Mouse (Mus musculus) urinary bladder, postnatal 10 days (tissue): ENCODE measurements around the gene Olfr450.

ENCODE experiments used
- DNase-seq: peaks from one replicate; pipeline ENCODE4 v3.0.0; 2022; ENCODE audit warnings: low spot score

Olfr450 gene

GRCm38 (mm10) chr6:42811639-42812038 is at the start of gene Olfr450:
Olfr450 (plus strand) TSS chr6:42811939.
- DNase-seq, result no peak

- no peak for DNase-seq
Measured at GRCm38 (mm10) chr6:42777066-42777465, 34.7 kb upstream of the Olfr450 start.

- DNase-seq, result no peak
Measured at GRCm38 (mm10) chr6:42784793-42785192, 26.9 kb upstream of the Olfr450 start, which contains the start of gene Olfr452. Olfr452 (plus strand) TSS chr6:42785093.

DNA sequence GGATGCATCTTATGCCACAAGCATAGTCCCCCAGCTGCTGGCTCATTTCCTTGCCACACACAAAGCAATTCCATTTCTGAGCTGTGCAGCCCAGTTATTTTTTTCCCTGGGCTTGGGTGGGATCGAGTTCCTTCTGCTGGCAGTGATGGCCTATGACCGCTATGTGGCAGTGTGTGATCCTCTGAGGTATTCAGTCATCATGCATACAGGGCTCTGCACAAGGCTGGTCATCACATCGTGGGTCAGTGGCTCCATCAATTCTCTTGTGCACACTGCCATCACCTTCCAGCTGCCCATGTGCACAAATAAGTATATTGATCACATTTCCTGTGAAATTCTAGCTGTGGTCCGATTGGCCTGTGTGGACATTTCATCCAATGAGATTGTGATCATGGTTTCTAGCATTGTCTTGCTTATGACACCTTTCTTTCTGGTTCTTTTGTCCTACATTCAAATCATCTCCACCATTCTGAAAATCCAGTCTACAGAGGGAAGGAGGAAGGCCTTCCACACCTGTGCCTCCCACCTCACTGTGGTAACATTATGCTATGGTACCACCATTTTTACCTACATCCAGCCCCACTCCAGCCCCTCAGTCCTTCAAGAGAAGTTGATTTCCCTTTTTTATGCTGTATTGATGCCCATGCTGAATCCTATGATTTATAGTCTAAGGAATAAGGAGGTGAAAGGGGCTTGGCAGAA is 21.3 kb upstream of the Olfr450 start:
- DNase-seq, result no peak

- DNase-seq, result no peak
Measured at GRCm38 (mm10) chr6:42790949-42791556, 20.7 kb upstream of the Olfr450 start.

GRCm38 (mm10) chr6:42794982-42795381 is 16.8 kb upstream of the Olfr450 start:
- DNase-seq, result no peak

DNA sequence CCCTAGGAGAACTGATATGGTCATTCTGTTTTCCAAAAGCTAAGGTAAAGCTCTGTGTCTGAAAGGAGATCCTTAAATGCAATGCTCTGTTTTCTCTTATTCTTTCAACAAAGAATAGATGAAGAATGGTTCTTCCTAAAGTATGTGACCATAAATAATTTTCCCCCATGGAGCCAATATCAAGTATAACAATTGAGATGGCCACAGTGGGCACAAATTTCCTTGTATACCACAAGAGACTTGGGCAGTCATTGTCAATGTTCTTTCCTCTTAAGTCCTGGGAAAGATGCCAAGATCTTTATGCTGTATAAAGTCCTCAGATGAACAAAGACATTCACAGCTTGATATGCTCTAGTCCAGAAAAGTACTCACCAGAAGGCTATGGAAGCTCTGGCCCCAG is 22.3 kb downstream of the Olfr450 start, which contains the start of gene Olfr449:
Gene Olfr449 (plus strand): TSS at position 301 of the 400 bp plus-strand sequence.
- no peak for DNase-seq

DNA sequence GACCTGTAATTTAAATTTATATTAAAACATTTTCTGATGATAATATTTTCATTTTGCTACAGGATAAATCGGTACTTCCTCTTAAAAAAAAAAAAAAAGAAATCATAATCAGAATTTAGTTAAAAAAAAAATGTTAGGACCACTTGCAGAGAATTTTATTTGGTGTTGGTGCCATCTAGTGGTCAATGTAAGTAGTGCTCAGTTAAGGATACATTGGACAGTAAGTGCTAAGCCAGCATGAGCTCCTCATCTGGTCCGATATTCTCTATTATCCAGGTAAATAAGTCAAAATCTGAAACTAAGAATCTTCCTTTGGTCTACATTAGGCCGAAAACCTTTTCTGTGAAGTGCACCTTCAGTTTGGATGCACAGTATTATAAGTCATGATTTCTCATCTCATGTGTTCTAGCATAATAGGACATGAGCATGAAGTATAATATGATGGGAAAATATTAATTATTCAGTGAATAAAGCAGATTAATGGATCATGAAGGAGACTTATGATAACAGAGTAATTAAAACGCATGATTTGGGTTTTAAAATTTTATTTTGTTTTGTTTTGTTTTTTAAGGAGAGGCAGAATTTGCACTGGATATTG is 48.6 kb downstream of the Olfr450 start:
- DNase-seq, result no peak
